Mouse (Mus musculus): ENCODE measurements around the gene Chd8. TPM values are rescaled to one million over a fixed set of nuclear protein-coding genes. Genes with fewer than 3 reads are reported as not detected.

Chd8 gene
- 42.7 TPM for polyA plus RNA-seq (2017; shearing (Covaris generic))

GRCm38 (mm10) chr14:52257484-52258213, at the start of gene Chd8:
Gene Chd8 (minus strand): TSS chr14:52257780.

GRCm38 (mm10) chr14:52304644-52305271, 47.2 kb upstream of the Chd8 start, which contains the start of gene Mettl3:
Gene Mettl3 (minus strand): TSS chr14:52305128.

GRCm38 (mm10) chr14:52278932-52279746, 21.6 kb upstream of the Chd8 start, which contains the start of the genes Tox4 and Rab2b:
Gene Tox4 (plus strand): TSS chr14:52279146.
Gene Rab2b (minus strand): TSS chr14:52279545.

GRCm38 (mm10) chr14:52197156-52197878, 60.3 kb downstream of the Chd8 start, which contains the start of gene Supt16:
Gene Supt16 (minus strand): TSS chr14:52197416.

Other genes with a start within 250 kb of the Chd8 start
- not detected for gene Tmem253, start 242.1 kb downstream of the Chd8 start, polyA plus RNA-seq (2017; shearing (Covaris generic))
- gene Zfp219, start 237.0 kb downstream of the Chd8 start, polyA plus RNA-seq (2017; shearing (Covaris generic)) = 16.4 TPM
- not detected for gene Olfr221, start 215.3 kb downstream of the Chd8 start, polyA plus RNA-seq (2017; shearing (Covaris generic))
- 468 TPM for gene Hnrnpc, start 153.8 kb downstream of the Chd8 start, polyA plus RNA-seq (2017; shearing (Covaris generic))
- gene Rpgrip1, start 147.1 kb downstream of the Chd8 start, polyA plus RNA-seq (2017; shearing (Covaris generic)) = 5.3 TPM
- gene Supt16, start 60.4 kb downstream of the Chd8 start, polyA plus RNA-seq (2017; shearing (Covaris generic)) = 17.0 TPM
- gene Tox4, start 21.4 kb upstream of the Chd8 start, polyA plus RNA-seq (2017; shearing (Covaris generic)) = 128 TPM
- 19.6 TPM for gene Rab2b, start 21.8 kb upstream of the Chd8 start, polyA plus RNA-seq (2017; shearing (Covaris generic))
- gene Mettl3, start 47.3 kb upstream of the Chd8 start, polyA plus RNA-seq (2017; shearing (Covaris generic)) = 62.6 TPM
- gene Sall2, start 71.0 kb upstream of the Chd8 start, polyA plus RNA-seq (2017; shearing (Covaris generic)) = 0.97 TPM
- not detected for gene Olfr1513, start 98.6 kb upstream of the Chd8 start, polyA plus RNA-seq (2017; shearing (Covaris generic))
- gene Olfr1512, start 121.4 kb upstream of the Chd8 start, polyA plus RNA-seq (2017; shearing (Covaris generic)) = not detected
- not detected for gene Olfr1511, start 139.6 kb upstream of the Chd8 start, polyA plus RNA-seq (2017; shearing (Covaris generic))
- gene Olfr1510, start 156.6 kb upstream of the Chd8 start, polyA plus RNA-seq (2017; shearing (Covaris generic)) = not detected
- not detected for gene Olfr1509, start 185.2 kb upstream of the Chd8 start, polyA plus RNA-seq (2017; shearing (Covaris generic))
- not detected for gene Olfr1508, start 209.7 kb upstream of the Chd8 start, polyA plus RNA-seq (2017; shearing (Covaris generic))
- 0.40 TPM for gene Olfr1507, start 238.0 kb upstream of the Chd8 start, polyA plus RNA-seq (2017; shearing (Covaris generic))

All from naive thymus-derived CD4-positive, alpha-beta T cell, adult 5 months (primary cell).